Mouse (Mus musculus): ENCODE data around the gene Sema7a.

GRCm38 (mm10) chr9:57955764-57956163 is 15.9 kb downstream of the Sema7a start:
- TF ChIP-seq CTCF (IDR thresholded peaks at IDR 0.05; ENCODE audit: borderline replicate concordance, extremely low read depth, insufficient read depth, insufficient read length) (no peak), POLR2A (IDR thresholded peaks at IDR 0.05; ENCODE audit: borderline replicate concordance, extremely low read depth, insufficient read depth, insufficient read length, poor library complexity, severe bottlenecking) (no peak)

Measured in brain, embryonic 14.5 days (tissue).